Mouse (Mus musculus): ENCODE results near the gene Crebzf. TPM values are rescaled to one million over a fixed set of nuclear protein-coding genes. Genes with fewer than 3 reads are reported as not detected.

Crebzf gene
- polyA plus RNA-seq, 1 experiment from 2014 or later: 36.4 TPM

- ATAC-seq (ENCODE audit: insufficient number of reproducible peaks, low FRiP score, low TSS enrichment, low read depth): no peak
- Histone ChIP-seq H3K36me3 (no peaks in the 10 kb centered on the region), H3K27me3 (no peaks in the 10 kb centered on the region), H3K4me3 (replicated peaks) (no peak overlapping the region), H3K27ac (replicated peaks) (no peak overlapping the region), H3K9ac (no peak overlapping the region), H3K4me2 (replicated peaks) (no peak overlapping the region), H3K9me3 (replicated peaks) (no peaks in the 10 kb centered on the region), H3K4me1 (no peaks in the 10 kb centered on the region)
- 83% methylated on average over 2 of the region's 2 CpGs for WGBS
Measured at GRCm38 (mm10) chr7:90482607-90483006, 40.1 kb downstream of the Crebzf start.

Other genes with a start within 250 kb of the Crebzf start
- gene Ccdc83, start 177.0 kb upstream of the Crebzf start, polyA plus RNA-seq (2015; fragmentation: Nextera tagmentation; extraction: Ambion mirVana): 0.20 and 0.25 TPM in 2 replicates
- 19.5 and 21.8 TPM in 2 replicates for gene Sytl2, start 140.5 kb upstream of the Crebzf start, polyA plus RNA-seq (2015; fragmentation: Nextera tagmentation; extraction: Ambion mirVana)
- gene Ccdc89, start 16.2 kb upstream of the Crebzf start, polyA plus RNA-seq (2015; fragmentation: Nextera tagmentation; extraction: Ambion mirVana): 2.0 and 3.5 TPM in 2 replicates
- 84.9 and 87.6 TPM in 2 replicates for gene Tmem126a, start 14.5 kb downstream of the Crebzf start, polyA plus RNA-seq (2015; fragmentation: Nextera tagmentation; extraction: Ambion mirVana)
- gene Tmem126b, start 33.3 kb downstream of the Crebzf start, polyA plus RNA-seq (2015; fragmentation: Nextera tagmentation; extraction: Ambion mirVana): 32.8 and 36.9 TPM in 2 replicates
- gene Dlg2, start 33.9 kb downstream of the Crebzf start, polyA plus RNA-seq (2015; fragmentation: Nextera tagmentation; extraction: Ambion mirVana): 6.1 and 7.2 TPM in 2 replicates

All from embryonic facial prominence, embryonic 15.5 days (tissue).